Mouse (Mus musculus) thymus, postnatal 10 days (tissue): ENCODE data around the gene Zfp142.

Experiments used
- DNase-seq, 2 experiments: peaks; one replicate each; pipeline ENCODE4 v3.0.0; 2021; ENCODE audit warnings: low spot score in 2 of 2

The Zfp142 gene

GRCm38 (mm10) chr1:74587773-74588445 is at the start of gene Zfp142, which contains the start of gene Bcs1l:
Gene Zfp142 (minus strand): TSS chr1:74588246.
Gene Bcs1l (plus strand): TSS chr1:74588289.
- DNase-seq, result peak; percentile 98

GRCm38 (mm10) chr1:74632734-74633133 is 44.7 kb upstream of the Zfp142 start:
- DNase-seq, result no peak

- no peak for DNase-seq
Observed at GRCm38 (mm10) chr1:74628001-74628400, 40.0 kb upstream of the Zfp142 start.

GRCm38 (mm10) chr1:74626076-74626475 is 38.0 kb upstream of the Zfp142 start:
- DNase-seq, result no peak

- no peak for DNase-seq
Observed at GRCm38 (mm10) chr1:74624183-74624582, 36.1 kb upstream of the Zfp142 start.

GRCm38 (mm10) chr1:74601267-74601962 is 13.4 kb upstream of the Zfp142 start, which contains the start of the genes Rnf25 and Stk36:
Gene Rnf25 (minus strand): TSS chr1:74601397.
Gene Stk36 (plus strand): TSS chr1:74601445.
- DNase-seq, result peak; percentile 69 to 76

GRCm38 (mm10) chr1:74600501-74601266 is 12.6 kb upstream of the Zfp142 start:
- no peak for DNase-seq

GRCm38 (mm10) chr1:74594434-74594833 is 6.4 kb upstream of the Zfp142 start:
- no peak for DNase-seq

- no peak for DNase-seq
Observed at GRCm38 (mm10) chr1:74587233-74587772, 743 bp downstream of the Zfp142 start.

GRCm38 (mm10) chr1:74584616-74585398 is 3.2 kb downstream of the Zfp142 start:
- DNase-seq, result no peak

GRCm38 (mm10) chr1:74582621-74583020 is 5.4 kb downstream of the Zfp142 start:
- no peak for DNase-seq

- no peak for DNase-seq
Observed at GRCm38 (mm10) chr1:74569739-74570719, 18.0 kb downstream of the Zfp142 start.

GRCm38 (mm10) chr1:74565834-74566233 is 22.2 kb downstream of the Zfp142 start:
- DNase-seq, result no peak

GRCm38 (mm10) chr1:74559061-74559460 is 29.0 kb downstream of the Zfp142 start:
- no peak for DNase-seq

- DNase-seq, result no peak
Observed at GRCm38 (mm10) chr1:74544184-74544583, 43.9 kb downstream of the Zfp142 start, which contains the start of gene Usp37. Gene Usp37 (minus strand): TSS chr1:74544284.

- no peak for DNase-seq
Observed at GRCm38 (mm10) chr1:74542451-74542961, 45.5 kb downstream of the Zfp142 start, which contains the start of gene Plcd4. Gene Plcd4 (plus strand): TSS chr1:74542888.

GRCm38 (mm10) chr1:74538650-74539049 is 49.4 kb downstream of the Zfp142 start:
- no peak for DNase-seq

GRCm38 (mm10) chr1:74528589-74528988 is 59.5 kb downstream of the Zfp142 start:
- DNase-seq, result no peak

GRCm38 (mm10) chr1:74524746-74525145 is 63.3 kb downstream of the Zfp142 start:
- DNase-seq, result no peak

GRCm38 (mm10) chr1:74519875-74520274 is 68.2 kb downstream of the Zfp142 start:
- DNase-seq, result no peak
